Mouse (Mus musculus) Patski (cell line): ENCODE measurements around the gene Xylt1. TPM values are rescaled to one million over a fixed set of nuclear protein-coding genes. Genes with fewer than 3 reads are reported as not detected.
A peak's percentile ranks its signal among the peaks of the same experiment; 100 is the strongest.

ENCODE experiments used
- ATAC-seq: fragments of 100-300 bp; one replicate; pipeline ENCODE4 v1.8.0; 2021
- CTCF ChIA-PET: fragments of 350-600 bp; sonication (Branson Sonifier 250); formaldehyde crosslinking; loops from one replicate; lab custom pipeline; 2022; ENCODE audit warnings: inconsistent platforms; lab: Charles Lee
- POLR2A ChIA-PET: fragments of 350-600 bp; sonication (Branson Sonifier 250); formaldehyde crosslinking; loops from one replicate; lab custom pipeline; 2022; ENCODE audit warnings: antibody characterized with exemption, inconsistent platforms; lab: Charles Lee
- DNase-seq: peaks from one replicate; pipeline ENCODE4 v3.0.0-alpha.2; 2011; ENCODE audit warnings: low read depth, low spot score
- H3K27me3 ChIP-seq: fragments of 371-371 bp; one replicate; pipeline ENCODE4 v1.5.1; 2021
- CTCF ChIP-seq: fragments of 100-300 bp; IDR thresholded peaks from one replicate; pipeline ENCODE4 v1.5.1; 2021
- in situ Hi-C: fragments of 300-500 bp; cut with MboI; formaldehyde crosslinking; loops from 3 replicates; pipeline ENCODE4 v1.11.1; 2018; ENCODE audit warnings: low pct_unique_long_range_greater_than_20kb, mixed read lengths
- polyA plus RNA-seq: library from polyadenylated mRNA; unstranded; gene quantifications from one replicate; pipeline ENCODE4 v1.2.3, GENCODE M21; 2021

Xylt1 gene
- polyA plus RNA-seq, result 20.1 TPM

GRCm38 (mm10) chr7:117380418-117381187 is at the start of gene Xylt1:
Gene Xylt1, plus strand, starts transcription at chr7:117380979.
- DNase-seq, result no peak
- H3K27me3 ChIP-seq, result no peaks in the 10 kb centered on the region
- in situ Hi-C loops, result loop anchor here (5.0 kb wide), 5 partner anchors 92 to 722 kb away; no protein-coding TSS in a partner anchor
- ATAC-seq, result peak; percentile 55
- no peak for TF ChIP-seq CTCF
- ChIA-PET CTCF (no interaction called here), POLR2A (no interaction called here)

GRCm38 (mm10) chr7:117333936-117334335 is 46.8 kb upstream of the Xylt1 start:
- in situ Hi-C loops, result no loop called here
- H3K27me3 ChIP-seq, result no peaks in the 10 kb centered on the region
- peak; percentile 17 for TF ChIP-seq CTCF
- ChIA-PET POLR2A (no interaction called here), CTCF (no interaction called here)
- DNase-seq, result no peak
- no peak for ATAC-seq

- ATAC-seq (no peak), DNase-seq (no peak)
- ChIA-PET POLR2A (no interaction called here), CTCF (no interaction called here)
- no peak for TF ChIP-seq CTCF
- in situ Hi-C loops, result no loop called here
- H3K27me3 ChIP-seq, result no peaks in the 10 kb centered on the region
These were observed 24.5 kb upstream of the Xylt1 start for GRCm38 (mm10) chr7:117356316-117356715.

- POLR2A ChIA-PET, result no interaction called here
- DNase-seq (no peak), ATAC-seq (no peak)
- in situ Hi-C loops, result no loop called here
- no peak for TF ChIP-seq CTCF
- no peaks in the 10 kb centered on the region for H3K27me3 ChIP-seq
- CTCF ChIA-PET, result no interaction called here
These were observed 23.2 kb upstream of the Xylt1 start for GRCm38 (mm10) chr7:117357425-117358194.

GRCm38 (mm10) chr7:117361281-117361680 is 19.5 kb upstream of the Xylt1 start:
- in situ Hi-C loops, result no loop called here
- ATAC-seq, result no peak
- no peaks in the 10 kb centered on the region for H3K27me3 ChIP-seq
- no peak for DNase-seq
- TF ChIP-seq CTCF, result no peak
- POLR2A ChIA-PET, result no interaction called here
- CTCF ChIA-PET, result no interaction called here

- in situ Hi-C loops, result no loop called here
- ChIA-PET POLR2A (no interaction called here), CTCF (no interaction called here)
- TF ChIP-seq CTCF, result no peak
- ATAC-seq (no peak), DNase-seq (no peak)
- H3K27me3 ChIP-seq, result no peaks in the 10 kb centered on the region
These were observed 18.3 kb upstream of the Xylt1 start for GRCm38 (mm10) chr7:117362493-117362892.

- in situ Hi-C loops, result no loop called here
- ChIA-PET POLR2A (no interaction called here), CTCF (no interaction called here)
- no peaks in the 10 kb centered on the region for H3K27me3 ChIP-seq
- TF ChIP-seq CTCF, result no peak
- no peak for ATAC-seq
- no peak for DNase-seq
These were observed 12.0 kb upstream of the Xylt1 start for GRCm38 (mm10) chr7:117368647-117369289.

- ChIA-PET POLR2A (no interaction called here), CTCF (no interaction called here)
- ATAC-seq (no peak), DNase-seq (no peak)
- TF ChIP-seq CTCF, result no peak
- no peaks in the 10 kb centered on the region for H3K27me3 ChIP-seq
- in situ Hi-C loops, result no loop called here
These were observed 11.4 kb upstream of the Xylt1 start for GRCm38 (mm10) chr7:117369290-117369941.

GRCm38 (mm10) chr7:117375886-117376309 is 4.9 kb upstream of the Xylt1 start:
- no peak for DNase-seq
- in situ Hi-C loops, result loop anchor here (5.0 to 10.0 kb wide), 3 partner anchors 74 to 731 kb away; no protein-coding TSS in a partner anchor
- POLR2A ChIA-PET, result no interaction called here
- CTCF ChIA-PET, result interaction anchor here (0.9 to 1.4 kb wide), 2 partner anchors 9 to 73 kb away, joined by 3 to 5 read pairs; no protein-coding TSS in a partner anchor
- TF ChIP-seq CTCF, result peak; percentile 57
- no peaks in the 10 kb centered on the region for H3K27me3 ChIP-seq
- ATAC-seq, result no peak

- H3K27me3 ChIP-seq, result no peaks in the 10 kb centered on the region
- POLR2A ChIA-PET, result interaction anchor here (0.6 kb wide), 1 partner anchor 154 kb away, joined by 4 read pairs; no protein-coding TSS in a partner anchor
- DNase-seq (no peak), ATAC-seq (no peak)
- no peak for TF ChIP-seq CTCF
- CTCF ChIA-PET, result interaction anchor here (1.4 kb wide), 1 partner anchor 10 kb away, joined by 3 read pairs; no protein-coding TSS in a partner anchor
- in situ Hi-C loops, result loop anchor here (5.0 to 10.0 kb wide), 3 partner anchors 75 to 732 kb away; no protein-coding TSS in a partner anchor
These were observed 3.6 kb upstream of the Xylt1 start for GRCm38 (mm10) chr7:117377138-117377537.
